Mouse (Mus musculus) neutrophil, adult 65 days (primary cell): ENCODE data around the gene Tex14. TPM values are rescaled to one million over a fixed set of nuclear protein-coding genes. Genes with fewer than 3 reads are reported as not detected.

Experiments
- total RNA-seq: library from RNA; stranded (reverse); gene quantifications from 2 replicates; pipeline ENCODE4 v1.2.4, GENCODE M21; 2023

The Tex14 gene
- 0.85 TPM in 1 of 2 replicates, not detected in the other for total RNA-seq

DNA sequence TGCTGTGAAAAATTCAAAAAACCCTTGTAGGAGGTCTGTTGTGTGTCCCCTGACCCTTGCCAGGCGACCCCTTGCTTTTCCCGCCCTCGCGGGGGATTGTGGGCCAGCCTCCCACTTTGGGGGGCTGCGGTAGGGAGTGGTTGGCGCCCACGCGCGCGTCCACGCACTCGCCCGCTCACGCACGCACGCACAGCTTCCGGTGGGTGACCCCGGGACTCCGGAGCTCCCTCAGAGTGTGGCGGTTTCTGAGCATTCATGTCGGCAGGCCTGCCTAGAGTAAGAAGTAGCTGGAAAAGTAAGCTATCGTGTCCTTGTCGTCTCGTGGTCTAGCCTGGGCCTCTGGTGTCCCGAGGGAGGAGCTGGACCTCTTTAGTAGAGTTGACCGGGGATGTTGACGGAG, at the start of gene Tex14, which contains the start of gene Rad51c:
TSS of gene Tex14 (plus strand) at position 190 of the 400 bp plus-strand sequence.
TSS of gene Rad51c (minus strand) at position 79 of the 400 bp plus-strand sequence.

DNA sequence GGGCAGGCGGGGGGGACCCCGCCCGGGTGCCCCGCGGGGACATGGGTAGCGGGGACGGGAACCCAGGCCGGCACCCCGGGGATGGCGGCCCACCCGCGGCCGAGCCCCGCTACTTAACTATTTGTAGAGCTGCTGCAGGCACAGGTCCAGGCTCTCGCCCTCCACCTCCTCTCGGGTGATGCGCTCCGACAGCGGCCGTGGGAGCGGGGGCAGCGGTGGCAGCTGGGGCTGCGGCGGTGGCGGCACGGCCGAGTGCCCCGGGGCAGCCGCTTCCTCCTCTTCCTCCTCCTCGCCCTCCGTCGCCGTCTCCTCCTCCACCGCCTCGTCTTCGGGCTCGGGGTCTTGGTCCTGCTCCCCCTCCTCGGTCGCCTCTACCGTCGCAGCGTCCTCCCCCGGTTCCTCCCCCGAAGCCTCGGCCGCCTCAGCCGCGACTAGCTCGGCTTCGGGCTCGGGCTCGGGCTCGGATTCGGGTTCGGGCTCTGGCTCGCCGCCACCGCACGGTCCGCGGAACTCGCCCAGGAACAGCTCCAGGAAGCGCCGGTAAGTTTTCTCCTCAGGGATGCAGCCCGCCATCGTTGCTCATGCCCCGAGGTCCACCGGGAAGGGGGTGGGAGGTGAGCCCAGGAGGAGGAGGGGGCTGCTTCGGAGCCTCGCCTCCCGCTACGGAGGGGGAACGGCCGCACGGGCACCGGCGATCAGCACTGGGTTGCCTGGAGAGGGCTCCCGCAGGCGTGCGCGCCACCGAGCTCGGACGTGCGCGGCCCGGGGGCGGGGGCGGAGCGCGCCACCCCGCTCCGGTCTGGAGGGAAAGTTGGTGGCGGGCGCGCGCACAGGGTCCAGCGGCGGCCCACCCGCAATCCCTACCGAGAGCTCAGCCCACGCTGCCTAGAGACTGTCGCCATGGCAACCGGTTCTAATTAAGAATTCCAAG, 46.3 kb upstream of the Tex14 start, which contains the start of gene Ppm1e:
TSS of gene Ppm1e (minus strand) at position 693 of the 931 bp plus-strand sequence.

DNA sequence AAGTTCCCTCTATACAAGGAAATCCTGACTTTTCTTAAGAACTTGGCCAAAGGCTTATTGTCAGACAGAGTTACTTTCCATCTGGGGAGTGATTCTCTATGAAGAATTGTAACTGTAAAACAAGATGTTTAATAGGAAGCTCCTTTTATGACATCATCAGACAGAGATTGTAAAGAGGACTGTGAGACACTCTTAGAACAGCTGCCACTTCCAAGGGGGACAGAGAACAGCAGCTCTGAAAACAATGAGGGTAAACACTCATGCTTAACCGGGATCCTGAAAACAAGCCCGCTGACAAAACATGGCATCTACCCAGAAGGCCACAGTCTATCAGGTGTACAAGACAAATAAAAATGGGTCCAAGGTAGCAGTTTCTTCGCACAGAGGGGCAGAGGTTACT, 161.6 kb downstream of the Tex14 start, which contains the start of gene Gm11492:
TSS of gene Gm11492 (plus strand) at position 153 of the 400 bp plus-strand sequence.

DNA sequence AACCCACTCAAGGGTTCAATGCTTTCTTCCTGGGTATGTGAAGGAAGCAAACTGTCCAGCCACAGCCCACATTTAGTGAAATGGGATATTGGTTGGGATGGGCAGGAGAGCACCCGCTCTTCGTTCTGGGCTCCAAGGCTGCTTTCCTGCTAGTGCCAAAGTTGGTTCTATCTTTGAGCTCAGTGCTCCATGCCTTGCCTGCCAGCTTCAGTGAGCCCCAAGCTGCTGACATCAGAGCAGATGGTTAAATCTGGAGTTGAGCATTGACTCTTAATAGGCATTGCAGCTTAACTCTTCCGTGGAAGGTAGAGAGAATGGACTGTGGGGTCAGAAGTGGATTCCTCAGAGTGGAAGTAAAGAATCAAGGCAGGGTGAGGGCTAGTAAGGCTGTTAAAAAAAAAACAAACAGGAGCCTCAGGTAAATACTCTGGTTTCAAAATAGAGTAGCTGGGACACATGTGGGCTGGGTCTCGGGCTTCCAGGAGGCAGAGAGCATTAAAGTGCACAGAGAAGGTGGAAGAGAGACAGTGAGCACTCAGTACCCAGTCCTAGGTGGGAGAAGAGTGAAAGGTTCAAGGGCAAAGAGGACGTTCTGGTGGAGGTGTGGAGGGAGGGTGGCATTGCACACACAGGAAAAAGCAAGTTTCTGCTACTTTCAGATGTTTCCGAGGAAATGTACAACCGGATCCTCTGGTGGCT, 163.5 kb downstream of the Tex14 start, which contains the start of gene Sept4:
TSS of gene Sept4 (plus strand) at position 649 of the 699 bp plus-strand sequence.

DNA sequence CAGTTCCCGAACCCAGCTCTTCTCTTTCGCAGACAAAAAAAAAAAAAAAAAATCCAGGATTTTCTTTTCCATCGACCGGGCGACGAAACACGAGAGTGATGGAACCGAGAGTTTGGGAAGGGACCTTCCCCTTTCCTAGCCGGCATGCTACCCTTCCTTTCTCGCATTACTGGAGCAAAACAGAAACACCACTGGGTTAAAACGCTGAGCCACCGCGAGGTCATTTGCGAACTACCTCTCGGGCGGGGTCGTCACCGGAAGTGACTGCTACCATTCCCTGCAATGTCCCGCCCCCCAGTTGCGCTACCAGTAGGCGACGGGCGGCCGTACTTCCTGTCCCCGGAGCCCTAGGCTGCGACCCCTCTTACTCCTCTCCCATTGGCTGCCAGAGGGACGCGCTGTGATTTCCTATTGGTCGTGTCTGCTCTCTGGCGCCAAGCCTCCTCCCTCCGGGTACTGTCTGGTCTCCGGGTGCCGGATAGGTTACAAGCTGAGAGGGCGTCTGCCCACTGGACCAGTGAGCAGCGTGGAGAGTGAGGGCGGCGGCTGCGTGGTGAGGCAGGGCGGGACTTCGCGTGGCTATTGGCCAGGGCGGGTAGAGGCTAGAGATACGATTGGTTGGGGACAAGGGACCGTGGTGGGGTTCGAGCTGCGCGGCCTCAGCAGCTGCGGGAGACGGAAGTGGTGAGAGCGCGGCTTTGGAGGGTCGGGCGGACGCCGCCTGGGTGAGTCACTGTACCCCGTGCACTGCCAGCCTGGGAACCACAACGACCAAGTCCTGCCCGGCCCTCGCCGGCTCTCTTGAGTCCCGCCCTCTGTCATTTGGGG, 186.9 kb downstream of the Tex14 start, which contains the start of gene Mtmr4:
TSS of gene Mtmr4 (plus strand) at position 637 of the 828 bp plus-strand sequence.

Other genes starting within 250 kb of the Tex14 start
- 0.57 and 0.84 TPM in 2 replicates for gene Ppm1e, start 46.0 kb upstream of the Tex14 start, total RNA-seq
- 2.3 and 2.9 TPM in 2 replicates for gene Rad51c, start 111 bp upstream of the Tex14 start, total RNA-seq
- not detected in 2 replicates for gene Gm11492, start 161.6 kb downstream of the Tex14 start, total RNA-seq
- gene Sept4, start 163.8 kb downstream of the Tex14 start, total RNA-seq: 1.2 TPM in 1 of 2 replicates, not detected in the other
- gene Mtmr4, start 187.1 kb downstream of the Tex14 start, total RNA-seq: 22.1 and 22.5 TPM in 2 replicates
- gene Hsf5, start 212.1 kb downstream of the Tex14 start, total RNA-seq: 0.09 TPM in 1 of 2 replicates, not detected in the other